Mouse (Mus musculus): ENCODE data around the gene Wt1. TPM values are rescaled to one million over a fixed set of nuclear protein-coding genes. Genes with fewer than 3 reads are reported as not detected.

Wt1 gene
- polyA plus RNA-seq, 2 experiments from 2014 or later: not detected

GRCm38 (mm10) chr2:105126691-105127530, 582 bp downstream of the Wt1 start:
- no peak for ATAC-seq

DNA sequence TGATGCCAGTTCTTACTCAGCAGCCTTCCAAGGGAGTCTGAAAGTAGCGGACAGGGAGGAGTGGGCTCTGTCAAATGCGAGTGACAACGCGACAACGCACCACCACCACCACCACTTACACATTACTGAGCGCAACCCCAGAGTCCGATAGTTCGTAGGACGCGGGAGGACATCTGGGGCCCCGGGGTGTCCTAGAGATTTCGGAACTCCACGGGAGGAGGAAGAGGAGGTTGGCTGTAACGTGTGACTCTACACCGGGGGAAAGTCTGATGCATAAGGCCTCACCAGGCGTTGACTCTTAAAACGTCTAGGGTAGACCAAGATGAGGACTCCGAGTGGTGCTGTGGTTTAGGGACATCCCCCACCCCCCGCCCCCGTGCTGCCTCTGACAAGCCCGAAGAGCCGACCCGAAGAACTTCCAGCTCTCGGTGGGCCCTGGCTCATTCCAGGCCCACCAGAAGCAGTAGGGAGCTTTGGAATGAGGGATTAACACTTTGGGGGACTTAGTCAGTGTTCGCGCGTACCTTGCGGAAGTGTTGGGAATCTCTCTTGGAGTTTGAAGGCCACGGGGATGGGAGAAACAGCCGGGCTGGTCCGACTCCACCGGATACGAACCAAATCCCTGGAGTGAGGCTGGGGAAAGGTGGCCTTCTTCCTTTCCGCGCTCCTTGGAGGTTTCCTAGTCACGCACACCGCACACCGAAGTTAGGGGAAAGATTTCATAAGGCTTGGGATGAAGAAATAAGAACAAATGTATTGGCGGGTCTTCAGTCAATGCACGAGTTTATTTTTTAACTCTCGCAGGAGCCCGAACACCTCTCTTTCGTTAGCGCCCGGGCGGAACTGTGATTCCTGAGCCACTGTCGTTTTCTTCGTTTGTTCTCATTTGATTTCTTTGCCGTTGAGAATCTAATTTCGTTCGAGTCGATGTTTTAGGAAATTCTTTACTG, 1.5 kb downstream of the Wt1 start:
- no peak for ATAC-seq

DNA sequence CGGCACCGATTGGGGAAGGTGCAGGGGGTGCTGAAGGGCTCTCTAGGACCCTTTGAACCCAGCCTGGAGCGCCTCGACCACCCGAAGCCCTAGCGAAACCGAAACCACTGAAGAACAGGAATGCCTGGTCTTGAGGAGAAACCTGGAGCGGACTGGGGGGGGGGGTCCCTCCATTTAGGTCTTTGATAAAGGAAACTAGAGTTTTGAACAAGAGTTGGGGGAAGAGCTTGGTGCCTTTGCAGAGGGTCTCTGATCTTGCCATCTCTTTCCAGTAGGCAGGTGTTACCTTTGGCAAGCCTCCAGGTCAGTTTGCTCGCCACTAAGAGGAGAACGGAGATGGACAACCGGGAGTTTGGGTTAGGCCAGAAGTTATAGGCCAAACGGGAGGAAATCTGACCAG, 2.2 kb downstream of the Wt1 start:
- no peak for ATAC-seq

DNA sequence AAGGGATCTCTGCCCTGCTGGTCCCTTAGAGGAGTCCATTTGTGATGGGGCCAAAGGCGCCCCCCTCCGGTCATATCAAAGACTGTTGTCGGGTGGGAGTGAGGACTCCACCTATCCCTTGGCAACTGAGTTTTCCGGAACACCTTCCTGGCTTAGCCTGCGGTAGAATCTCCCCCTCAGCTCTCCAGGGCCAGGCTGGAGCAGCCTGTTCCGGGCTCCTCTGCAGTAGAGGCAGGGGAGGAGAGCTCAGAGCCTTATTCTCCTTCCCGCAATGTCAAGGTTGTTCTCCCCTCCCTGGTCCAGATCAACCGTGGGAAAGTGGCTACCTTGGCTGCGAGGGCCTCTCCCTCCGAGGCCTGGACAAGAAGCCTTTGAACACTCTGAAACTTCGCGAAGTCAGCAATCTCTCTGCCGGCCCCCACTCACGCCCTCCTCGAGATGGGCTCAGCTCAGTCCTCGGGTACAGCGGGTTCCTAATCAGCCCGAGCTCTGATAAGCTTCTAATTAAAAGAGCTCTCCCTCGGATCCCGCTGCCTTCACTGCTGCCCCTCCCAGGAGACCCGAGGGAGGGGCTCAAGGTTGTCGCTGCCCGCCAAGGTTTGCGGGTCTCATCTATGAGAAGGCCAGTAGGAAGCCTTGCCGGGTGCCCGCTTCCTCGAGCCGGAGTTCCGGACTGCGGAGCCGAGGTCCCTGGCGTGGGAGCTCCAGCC, 4.2 kb downstream of the Wt1 start:
- no peak for ATAC-seq

- no peak for ATAC-seq
Measured at GRCm38 (mm10) chr2:105131061-105131810, 4.9 kb downstream of the Wt1 start.

GRCm38 (mm10) chr2:105131811-105132100, 5.4 kb downstream of the Wt1 start:
- no peak for ATAC-seq

DNA sequence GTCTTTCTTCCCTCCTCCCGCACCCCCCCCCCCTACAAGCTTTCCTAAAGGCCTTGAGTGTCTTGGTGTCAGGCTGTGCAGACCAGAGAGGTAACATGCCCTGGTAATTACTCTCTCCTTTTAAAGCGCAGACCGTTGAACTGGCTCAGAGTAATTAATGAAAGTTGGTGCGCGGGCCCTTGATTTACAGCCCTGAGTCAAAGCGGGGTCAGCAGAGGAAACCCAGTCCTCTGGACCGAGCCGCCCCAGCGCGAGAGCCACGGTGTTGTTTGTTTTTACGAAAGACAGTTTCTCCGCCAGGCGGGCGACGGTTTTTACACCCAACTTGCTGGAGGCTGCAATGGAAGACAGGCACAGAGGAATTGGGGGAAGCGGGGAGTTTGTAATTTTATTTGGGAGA, 6.0 kb downstream of the Wt1 start:
- no peak for ATAC-seq

DNA sequence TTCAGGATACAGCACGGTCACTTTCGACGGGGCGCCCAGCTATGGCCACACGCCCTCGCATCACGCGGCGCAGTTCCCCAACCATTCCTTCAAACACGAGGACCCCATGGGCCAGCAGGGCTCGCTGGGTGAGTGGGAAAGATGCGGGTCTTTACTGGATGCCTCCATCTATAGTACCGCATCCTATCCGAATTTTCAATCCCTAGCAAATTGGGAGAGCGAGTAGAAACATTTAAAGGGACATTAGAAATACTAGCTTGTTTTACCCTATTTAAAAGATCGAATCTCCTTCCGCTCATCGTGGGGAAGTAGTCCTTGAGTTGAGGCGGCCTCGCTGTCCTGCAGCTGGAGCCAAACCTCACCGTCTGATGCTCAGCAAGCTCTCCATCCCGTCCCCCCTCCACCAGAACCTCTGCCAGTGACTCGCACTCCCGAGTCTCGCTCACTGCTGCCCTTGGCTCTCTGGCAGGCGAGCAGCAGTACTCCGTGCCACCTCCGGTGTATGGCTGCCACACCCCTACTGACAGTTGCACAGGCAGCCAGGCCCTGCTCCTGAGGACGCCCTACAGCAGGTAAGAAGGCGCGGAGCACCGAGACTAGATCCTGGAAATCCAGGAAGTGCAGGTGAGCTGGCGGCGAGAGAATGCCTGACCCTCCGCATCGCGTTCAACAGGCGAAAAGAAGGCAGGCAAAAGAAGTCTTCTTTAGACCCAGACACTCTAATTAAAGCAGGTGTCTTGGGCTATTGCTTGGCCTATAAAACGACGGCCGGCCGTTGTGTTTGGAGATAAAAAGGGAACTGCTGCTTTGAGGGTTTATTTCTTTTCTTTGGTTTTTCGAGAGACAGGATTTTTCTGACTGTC, 6.8 kb downstream of the Wt1 start:
- ATAC-seq: no peak

DNA sequence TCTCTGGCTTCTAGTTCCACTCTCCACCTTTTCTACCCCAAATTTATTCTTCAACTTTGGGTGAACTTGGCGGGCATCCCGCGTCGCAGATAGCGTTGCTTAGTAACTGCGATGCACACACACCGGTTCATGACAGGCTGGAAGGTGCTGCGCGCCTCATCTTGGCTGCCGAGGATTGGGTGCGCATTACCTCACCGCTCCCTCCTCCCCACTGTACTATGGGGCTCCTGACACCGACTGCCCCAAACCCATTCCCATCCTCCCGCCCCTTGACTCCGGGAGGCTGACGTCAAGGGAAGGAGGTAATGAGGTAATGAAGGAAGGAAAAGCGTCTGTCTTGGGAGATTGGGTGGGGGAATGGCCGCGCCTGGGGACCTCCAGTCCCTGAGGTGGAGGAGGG, 8.0 kb downstream of the Wt1 start:
- ATAC-seq: no peak

GRCm38 (mm10) chr2:105139471-105139870, 13.1 kb downstream of the Wt1 start:
- ATAC-seq: no peak

GRCm38 (mm10) chr2:105141371-105141770, 15.0 kb downstream of the Wt1 start:
- no peak for ATAC-seq

DNA sequence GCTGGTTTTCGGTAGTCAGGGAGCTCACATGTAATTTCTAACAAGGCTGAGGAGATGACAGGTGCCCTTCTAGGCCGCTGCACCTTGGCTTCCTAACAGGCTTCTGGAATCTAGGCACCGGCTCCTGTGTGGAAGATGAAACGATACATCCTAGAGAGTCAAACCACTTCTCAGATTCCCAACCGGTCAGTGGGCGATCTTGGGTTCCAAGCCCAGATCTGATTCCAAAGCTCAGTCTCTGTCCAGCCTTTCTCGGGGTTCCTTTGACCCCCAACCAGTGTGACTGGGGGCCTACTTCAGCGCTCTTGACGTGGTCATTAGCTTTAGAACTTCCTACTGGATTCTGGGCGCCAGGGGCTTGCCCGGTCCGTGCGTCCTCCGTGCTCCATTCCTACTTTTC, 17.4 kb downstream of the Wt1 start:
- no peak for ATAC-seq

GRCm38 (mm10) chr2:105151544-105151943, 25.2 kb downstream of the Wt1 start:
- no peak for ATAC-seq

DNA sequence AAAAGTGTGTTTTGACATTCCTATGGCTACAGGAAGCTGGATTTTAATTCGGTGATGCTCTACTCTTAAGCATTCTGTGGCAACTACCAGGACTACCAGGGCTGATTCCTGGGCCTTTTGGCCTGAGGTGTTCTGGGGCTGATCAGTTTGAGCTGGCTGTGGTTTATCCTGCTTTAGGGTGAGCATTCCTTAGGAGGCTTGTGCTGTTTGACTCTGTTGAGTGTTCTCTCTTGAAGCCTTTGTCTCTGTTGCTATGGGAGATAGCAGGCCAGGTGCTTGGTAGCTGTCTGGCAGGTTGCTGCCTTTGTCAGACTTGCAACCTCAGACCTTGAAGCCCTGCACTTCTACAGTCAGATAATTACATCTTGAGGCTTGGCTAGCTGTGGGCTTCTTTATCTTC, 26.7 kb downstream of the Wt1 start:
- ATAC-seq: no peak

DNA sequence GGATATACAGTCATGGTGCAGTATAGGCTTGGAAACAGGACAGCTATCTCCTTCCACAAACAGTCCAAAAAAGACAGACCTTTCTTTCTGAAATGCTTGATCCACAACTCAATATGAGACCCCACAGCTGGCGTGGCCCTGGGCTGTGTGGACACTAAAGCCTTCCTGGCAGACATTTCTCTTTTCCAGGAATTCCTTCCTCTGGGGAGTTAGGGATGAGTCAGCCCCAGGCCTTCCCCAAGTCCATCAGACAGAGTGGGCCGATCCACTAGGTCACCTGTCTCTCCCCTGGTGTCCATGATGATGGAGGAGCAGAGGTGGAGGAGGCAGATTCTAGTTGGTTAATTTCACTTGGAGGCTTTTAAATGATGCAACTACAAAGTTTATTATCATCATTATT, 34.6 kb downstream of the Wt1 start:
- ATAC-seq: no peak

DNA sequence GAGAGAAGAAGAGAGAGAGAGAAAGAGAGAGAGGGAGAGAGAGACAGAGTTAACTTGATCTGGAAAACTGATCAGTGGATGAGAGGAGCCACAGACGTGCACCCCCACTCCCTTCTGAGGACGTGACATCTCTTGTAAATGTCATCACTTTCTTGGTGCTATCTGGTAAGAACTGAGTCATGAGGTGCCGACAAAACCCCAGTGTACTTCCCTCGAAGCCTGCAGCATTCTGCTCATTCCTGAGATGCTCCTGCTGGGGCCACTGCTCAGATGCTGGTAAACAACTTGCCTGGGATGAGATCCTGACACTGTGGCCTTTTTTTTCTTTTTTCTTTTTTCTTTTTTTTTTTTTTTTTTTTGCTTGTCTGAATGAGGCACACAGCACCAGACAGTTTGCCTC, 36.4 kb downstream of the Wt1 start:
- no peak for ATAC-seq

DNA sequence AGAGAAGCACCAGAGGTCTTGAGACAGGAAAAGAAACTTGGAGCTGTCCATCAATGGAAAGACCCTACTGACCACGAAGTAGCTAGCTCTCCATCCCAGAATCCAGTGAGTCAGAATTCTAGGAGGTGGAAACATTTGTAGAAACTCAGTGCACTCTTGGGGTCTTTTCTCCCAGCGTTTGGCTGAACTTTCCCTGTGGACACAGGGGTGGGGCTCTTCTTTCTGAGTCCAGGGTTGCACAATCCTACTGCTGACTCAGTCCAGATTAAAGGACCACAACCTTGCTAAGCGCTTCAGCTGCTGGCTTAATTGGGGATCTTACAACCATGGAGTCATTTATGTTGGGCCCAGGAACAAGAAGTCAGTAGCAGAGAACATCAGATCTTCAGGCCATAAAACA, 41.8 kb downstream of the Wt1 start:
- no peak for ATAC-seq

DNA sequence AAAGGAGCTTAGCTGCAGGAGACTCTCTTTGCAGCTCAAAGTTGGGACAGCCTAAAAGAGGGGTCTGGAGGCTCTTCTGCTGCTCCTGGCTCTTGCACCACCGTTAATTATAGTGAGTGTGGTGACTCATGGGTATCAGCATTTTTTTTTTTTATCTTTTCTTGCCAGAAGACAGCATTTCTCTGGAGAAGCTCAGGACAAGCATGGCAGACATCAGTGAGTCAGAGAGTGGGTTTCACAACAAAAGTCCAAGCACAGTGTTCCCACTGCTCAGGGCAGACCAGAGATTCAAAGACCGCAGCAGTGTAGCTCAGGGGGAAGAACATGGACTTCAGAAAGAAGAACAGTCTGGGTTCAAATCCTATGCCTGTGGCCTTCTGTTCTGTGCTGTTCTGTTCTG, 47.9 kb downstream of the Wt1 start:
- no peak for ATAC-seq

DNA sequence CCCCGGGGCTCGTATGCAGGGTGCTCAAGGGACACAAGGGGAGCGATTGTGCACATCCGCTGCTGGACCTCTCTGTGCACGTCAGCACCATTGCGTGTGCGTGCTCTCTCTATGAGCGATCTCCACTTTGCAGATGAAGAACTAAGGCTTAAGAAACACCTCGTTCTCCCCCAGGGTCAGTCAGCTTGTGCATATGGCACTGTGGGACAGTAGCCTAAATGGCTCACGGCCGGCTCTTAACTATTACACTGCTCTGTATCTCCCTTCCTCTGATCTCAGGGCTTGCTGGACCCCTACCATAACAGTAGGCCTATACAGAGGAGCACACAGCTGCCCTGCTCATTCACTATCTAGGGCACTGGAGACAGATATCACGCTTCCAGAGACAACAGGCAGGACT, 52.5 kb downstream of the Wt1 start:
- ATAC-seq: no peak

- ATAC-seq: no peak
Measured at GRCm38 (mm10) chr2:105182501-105182900, 56.2 kb downstream of the Wt1 start.

GRCm38 (mm10) chr2:105185140-105185539, 58.8 kb downstream of the Wt1 start:
- no peak for ATAC-seq

Measured in CD4-positive, CD25-positive, alpha-beta regulatory T cell, adult 4 months (primary cell).